Mouse (Mus musculus) liver, embryonic 11.5 days (tissue): Measurements from ENCODE around the gene Naa38. TPM values are rescaled to one million over a fixed set of nuclear protein-coding genes. Genes with fewer than 3 reads are reported as not detected.

Experiments
- ATAC-seq: fragments of 200-750 bp; cut with Nextera tagmentation; replicated peaks from 2 replicates; pipeline ENCODE4 v1.8.0; 2017; ENCODE audit warnings: moderate number of reproducible peaks, mild to moderate bottlenecking, moderate TSS enrichment, moderate library complexity; ENCODE audit not compliant: low FRiP score
- DNase-seq: peaks from one replicate; pipeline ENCODE4 v3.0.0-alpha.2; 2017; ENCODE audit warnings: low spot score
- H3K27ac ChIP-seq: fragments of 300-500 bp; sonication (generic); 2 replicates; pipeline ENCODE4 v1.5.1; 2014; ENCODE audit warnings: mild to moderate bottlenecking, low read depth, low read length, control low read depth
- H3K27me3 ChIP-seq: fragments of 300-500 bp; sonication (generic); replicated peaks from 2 replicates; pipeline ENCODE4 v1.6.1; 2014; ENCODE audit warnings: low read length, mixed read lengths; ENCODE audit not compliant: control insufficient read depth, insufficient read depth
- H3K36me3 ChIP-seq: fragments of 300-500 bp; sonication (generic); 2 replicates; pipeline ENCODE4 v1.6.1; 2014; ENCODE audit warnings: mild to moderate bottlenecking, low read length, moderate library complexity, mixed read lengths; ENCODE audit not compliant: control insufficient read depth, insufficient read depth
- H3K4me1 ChIP-seq: fragments of 300-500 bp; sonication (generic); replicated peaks from 2 replicates; pipeline ENCODE4 v1.6.1; 2014; ENCODE audit warnings: low read length, mixed read lengths; ENCODE audit not compliant: control insufficient read depth, insufficient read depth
- H3K4me2 ChIP-seq: fragments of 300-500 bp; sonication (generic); 2 replicates; pipeline ENCODE4 v1.6.1; 2014; ENCODE audit warnings: mild to moderate bottlenecking, control low read depth, moderate library complexity
- H3K4me3 ChIP-seq: fragments of 300-500 bp; sonication (generic); 2 replicates; pipeline ENCODE4 v1.5.1; 2014; ENCODE audit warnings: low read depth, low read length, control low read depth
- H3K9ac ChIP-seq: fragments of 300-500 bp; sonication (generic); 2 replicates; pipeline ENCODE4 v1.6.1; 2014; ENCODE audit warnings: low read depth, low read length, control low read depth
- H3K9me3 ChIP-seq: fragments of 300-500 bp; sonication (generic); 2 replicates; pipeline ENCODE4 v1.6.1; 2016; ENCODE audit warnings: low read length, inconsistent platforms, mixed read lengths; ENCODE audit not compliant: control insufficient read depth
- WGBS: fragments of 180-500 bp; shearing (Covaris S2); extraction: QIAGEN DNeasy Blood & Tissue Kit; methylation state at CpG from one replicate; pipeline ENCODE4 v1.1.7; 2014; 5-methylcytosine and 5-hydroxymethylcytosine counted together
- polyA plus RNA-seq: library from polyadenylated mRNA; unstranded; fragments of >200 nt; fragmentation: Nextera tagmentation; extraction: Ambion mirVana; gene quantifications from 2 replicates; pipeline ENCODE4 v1.2.1, GENCODE M21; 2014

Gene Naa38
- polyA plus RNA-seq, 1 experiment from 2014 or later = 178 TPM

DNA sequence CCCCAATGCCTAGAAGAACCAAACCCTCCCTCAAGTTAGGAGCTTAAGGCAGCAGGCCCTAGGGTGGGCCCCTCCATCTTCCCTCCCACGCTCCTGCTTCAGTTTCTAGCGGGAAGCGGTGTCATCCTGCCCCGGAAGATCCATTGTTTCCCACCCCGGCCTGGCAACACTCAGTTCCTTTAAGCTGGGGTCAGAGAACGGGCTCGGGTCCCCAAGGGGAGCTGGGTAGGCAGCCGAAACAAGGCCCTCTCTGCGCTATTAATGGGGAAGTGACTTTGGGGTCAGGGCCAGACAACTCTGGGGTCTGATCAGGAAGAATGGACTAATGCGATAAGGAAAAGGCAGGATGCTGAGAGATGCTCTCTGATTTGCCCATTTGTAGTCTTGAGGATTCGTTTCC is 1.5 kb downstream of the Naa38 start:
- peaks cover 22% of the 10 kb centered on the region for H3K36me3 ChIP-seq
- no peaks in the 10 kb centered on the region for H3K9me3 ChIP-seq
- H3K9ac ChIP-seq = peak overlapping the region; percentile 83
- peak overlapping the region; percentile 77 for H3K4me3 ChIP-seq
- no peak for ATAC-seq
- 13% methylated on average over 11 of the region's 11 CpGs for WGBS
- DNase-seq = no peak
- H3K4me1 ChIP-seq = peaks cover 47% of the 10 kb centered on the region
- H3K27ac ChIP-seq = peak overlapping the region; percentile 93; the same call in 1 of the 2 replicates
- no peaks in the 10 kb centered on the region for H3K27me3 ChIP-seq
- H3K4me2 ChIP-seq = peak overlapping the region; percentile 96

DNA sequence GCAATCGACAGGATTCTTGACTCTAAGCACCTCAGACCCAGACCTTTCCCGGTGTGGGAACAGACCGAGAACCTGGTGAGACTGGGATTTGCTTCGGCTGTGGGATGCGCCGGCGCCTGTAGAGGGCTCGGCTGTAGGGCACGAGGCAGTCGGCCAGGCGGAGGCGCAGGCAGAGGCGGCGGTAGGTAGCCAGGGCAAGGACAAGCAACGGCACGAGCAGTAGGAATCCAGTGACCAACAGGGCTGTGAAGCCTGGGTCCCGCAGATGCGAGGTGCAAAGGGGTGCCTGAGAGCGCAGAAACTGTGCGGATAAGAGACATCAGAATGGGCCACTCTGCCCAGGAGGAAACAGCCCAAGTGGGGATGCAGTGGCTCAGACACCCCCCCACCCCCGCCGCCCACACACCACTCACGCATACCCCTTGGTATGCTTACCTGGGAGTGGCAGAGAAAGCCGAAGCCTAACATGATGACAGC is 2.3 kb downstream of the Naa38 start:
- H3K4me3 ChIP-seq = peak overlapping the region; percentile 77
- peak; percentile 66 for DNase-seq
- no peaks in the 10 kb centered on the region for H3K27me3 ChIP-seq

DNA sequence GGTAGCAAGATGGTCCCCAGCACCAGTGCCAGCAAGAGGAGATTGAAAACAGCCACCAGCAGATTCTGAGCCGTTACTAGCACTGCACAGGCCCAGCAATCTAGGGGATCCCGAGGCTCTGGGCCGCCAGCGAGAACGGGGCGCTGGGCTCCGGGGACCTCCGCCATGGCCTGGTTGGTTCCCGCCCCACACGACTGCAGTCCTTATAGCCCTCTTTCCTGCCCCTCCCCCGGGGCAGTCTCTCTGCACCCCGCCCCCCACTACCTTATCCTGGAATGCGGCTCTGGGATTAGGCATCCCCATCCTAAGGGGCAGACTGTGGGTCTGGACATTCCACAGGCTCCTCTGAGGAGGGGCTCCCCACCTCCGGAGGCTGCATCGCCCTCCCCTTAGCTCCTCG is 2.8 kb downstream of the Naa38 start, which contains the start of gene Tmem88:
Gene Tmem88, minus strand, starts transcription at position 176 of the 400 bp plus-strand sequence.
- DNase-seq (no peak), ATAC-seq (no peak)
- Histone ChIP-seq H3K4me3 (peak within 1 kb of the TSS; percentile 77), H3K36me3 (peaks cover 28% of the 10 kb centered on the region), H3K9ac (peak within 1 kb of the TSS; percentile 83), H3K4me2 (peak within 1 kb of the TSS; percentile 96), H3K9me3 (no peaks in the 10 kb centered on the region), H3K27ac (peak within 1 kb of the TSS; percentile 93), H3K4me1 (peaks cover 47% of the 10 kb centered on the region), H3K27me3 (no peaks in the 10 kb centered on the region)
- 11% methylated on average over 16 of the region's 16 CpGs for WGBS

More for the DNA sequence above, 2.3 kb downstream of the Naa38 start:
- ATAC-seq = no peak
- H3K4me2 ChIP-seq = peak overlapping the region; percentile 96
- 14% methylated on average over 24 of the region's 24 CpGs for WGBS
- peak overlapping the region; percentile 93 for H3K27ac ChIP-seq
- peaks cover 28% of the 10 kb centered on the region for H3K36me3 ChIP-seq
- no peaks in the 10 kb centered on the region for H3K9me3 ChIP-seq
- peak overlapping the region; percentile 62 for H3K9ac ChIP-seq
- peaks cover 47% of the 10 kb centered on the region for H3K4me1 ChIP-seq

DNA sequence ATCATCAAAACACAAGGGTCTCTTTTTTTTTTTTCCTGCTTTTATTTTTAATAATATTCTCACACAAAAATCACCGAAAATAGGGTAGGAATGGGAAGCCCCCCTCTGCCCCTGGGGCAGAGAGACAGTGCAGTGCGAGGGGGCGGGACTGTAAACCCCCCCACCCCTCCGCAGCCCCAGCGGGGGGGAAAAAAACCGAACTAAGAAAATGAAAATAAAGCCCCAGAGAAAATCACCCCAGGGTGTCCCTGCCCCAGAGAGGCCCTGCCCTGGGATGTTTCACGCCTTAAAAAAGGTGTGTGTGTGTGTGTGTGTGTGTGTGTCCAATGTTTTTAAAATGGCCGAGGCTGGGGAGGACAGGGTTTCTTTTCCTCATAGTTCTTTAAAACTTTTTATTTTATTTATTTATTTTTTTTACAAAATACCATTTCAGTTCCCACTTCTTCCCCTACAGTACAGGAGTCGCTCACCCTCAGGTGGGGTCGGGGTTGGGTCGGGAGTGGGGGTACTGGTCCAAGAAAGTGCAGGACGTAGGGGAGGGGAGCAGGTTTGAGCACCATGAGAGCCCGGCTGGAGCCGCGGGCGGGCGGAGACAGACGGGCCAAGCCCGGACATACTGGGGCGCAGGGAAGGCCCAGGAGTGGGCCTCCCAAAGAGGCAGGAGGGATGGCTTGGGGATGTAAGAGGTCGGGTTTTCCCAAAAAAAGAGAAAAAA is 3.4 kb downstream of the Naa38 start:
- Histone ChIP-seq H3K4me2 (peak overlapping the region; percentile 96), H3K36me3 (peaks cover 32% of the 10 kb centered on the region), H3K4me3 (peak overlapping the region; percentile 77), H3K9me3 (no peaks in the 10 kb centered on the region), H3K4me1 (peaks cover 47% of the 10 kb centered on the region), H3K27ac (0 out of 2 replicates have a peak overlapping the region, but pooled peaks have one; percentile 46), H3K9ac (peak overlapping the region; percentile 17), H3K27me3 (no peaks in the 10 kb centered on the region)
- DNase-seq (peak; percentile 37), ATAC-seq (no peak)
- 41% methylated on average over 21 of the region's 21 CpGs for WGBS

DNA sequence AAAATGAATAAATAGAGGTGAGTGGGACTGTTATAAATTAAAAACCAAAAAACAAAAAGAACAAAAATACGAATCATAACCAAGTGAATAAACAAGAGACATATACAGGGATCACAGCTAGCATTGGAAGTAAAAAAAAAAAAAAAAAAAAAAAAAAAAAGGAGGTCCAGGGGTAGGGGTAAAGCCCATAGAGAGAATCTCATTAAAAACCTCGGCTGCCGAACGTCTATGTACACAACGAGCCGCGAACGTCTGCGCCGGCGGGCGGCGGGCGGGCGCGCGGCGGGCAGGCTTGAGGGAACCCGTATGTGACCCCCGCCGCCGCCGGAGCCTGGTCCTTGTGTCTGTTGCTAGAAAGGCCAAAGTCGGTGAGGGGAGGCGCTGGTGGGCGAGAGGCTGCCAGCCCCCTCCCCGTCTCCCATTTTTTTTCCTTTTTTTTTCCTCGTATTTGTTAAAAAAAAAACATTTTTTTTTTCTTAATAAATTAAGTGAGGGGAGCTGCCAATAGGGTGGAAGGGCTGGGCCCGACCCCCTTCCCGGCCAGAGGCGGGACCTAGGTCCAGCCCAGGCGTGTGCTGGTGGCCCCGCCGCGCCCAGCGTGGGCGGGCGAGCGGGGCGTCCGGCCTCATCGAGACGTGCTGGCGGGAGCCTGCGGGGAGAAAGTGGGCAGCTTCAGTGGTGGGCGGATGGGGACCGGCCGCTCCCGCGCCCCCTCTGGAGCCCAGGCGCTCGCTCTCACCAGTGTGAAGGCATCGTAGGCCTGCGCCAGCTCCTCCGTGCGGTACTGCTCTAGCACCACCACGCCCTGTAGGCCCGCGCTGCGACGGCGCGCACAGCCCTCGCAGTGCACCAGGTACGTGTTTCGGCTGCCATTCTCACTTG is 4.2 kb downstream of the Naa38 start:
- Histone ChIP-seq H3K4me2 (peak overlapping the region; percentile 96), H3K9me3 (no peaks in the 10 kb centered on the region), H3K27me3 (no peaks in the 10 kb centered on the region), H3K9ac (peak overlapping the region; percentile 34; the same call in 1 of the 2 replicates), H3K27ac (no peak overlapping the region), H3K4me1 (peaks cover 43% of the 10 kb centered on the region), H3K4me3 (0 out of 2 replicates have a peak overlapping the region, but pooled peaks have one; percentile 22), H3K36me3 (peaks cover 38% of the 10 kb centered on the region)
- ATAC-seq = no peak
- DNase-seq = peak; percentile 37
- WGBS = 47% methylated on average over 66 of the region's 66 CpGs

DNA sequence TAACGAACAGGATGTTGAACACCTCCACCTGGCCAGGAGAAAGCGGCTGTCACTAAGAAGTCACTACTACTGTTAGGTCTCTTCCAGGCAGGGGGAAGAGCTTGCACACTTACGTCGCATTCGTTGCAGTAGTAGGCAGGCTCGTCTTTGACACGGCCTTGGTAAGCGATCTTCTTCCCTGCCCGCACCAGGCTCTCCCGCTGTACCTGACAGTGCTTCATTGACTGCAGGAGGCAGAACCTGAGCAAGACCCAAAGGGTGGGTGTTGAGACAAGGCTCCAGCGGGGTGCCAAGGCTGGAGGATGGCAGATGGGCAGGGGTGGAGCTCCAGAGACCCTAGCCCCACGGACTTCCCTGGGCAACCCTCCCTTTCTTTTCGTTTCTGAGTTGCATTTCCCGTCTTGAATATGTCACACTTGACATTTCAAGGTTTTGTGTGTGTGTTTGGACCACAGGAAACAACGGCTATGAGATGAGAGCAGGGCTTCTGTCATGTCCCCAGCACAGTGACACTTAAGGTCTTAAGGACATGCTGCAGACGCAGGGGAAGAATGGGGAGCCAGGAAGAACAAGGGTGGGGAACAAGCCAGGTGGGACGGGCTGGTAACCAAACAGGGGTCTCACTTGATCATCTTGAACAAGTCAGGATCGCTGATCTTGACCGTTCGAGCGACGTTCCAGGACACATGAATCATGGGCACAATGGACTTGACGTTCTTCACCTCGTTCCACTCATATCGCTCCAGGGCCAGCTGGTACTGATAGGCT is 5.0 kb downstream of the Naa38 start:
- H3K4me2 ChIP-seq = peak overlapping the region; percentile 55
- H3K4me1 ChIP-seq = peaks cover 43% of the 10 kb centered on the region
- 79% methylated on average over 25 of the region's 25 CpGs for WGBS
- peak overlapping the region; percentile 34; the same call in 1 of the 2 replicates for H3K9ac ChIP-seq
- peaks cover 46% of the 10 kb centered on the region for H3K36me3 ChIP-seq
- no peaks in the 10 kb centered on the region for H3K9me3 ChIP-seq
- H3K27me3 ChIP-seq = no peaks in the 10 kb centered on the region
- ATAC-seq = no peak
- no peak overlapping the region for H3K27ac ChIP-seq
- 0 out of 2 replicates have a peak overlapping the region, but pooled peaks have one; percentile 22 for H3K4me3 ChIP-seq
- peak; percentile 46 for DNase-seq

DNA sequence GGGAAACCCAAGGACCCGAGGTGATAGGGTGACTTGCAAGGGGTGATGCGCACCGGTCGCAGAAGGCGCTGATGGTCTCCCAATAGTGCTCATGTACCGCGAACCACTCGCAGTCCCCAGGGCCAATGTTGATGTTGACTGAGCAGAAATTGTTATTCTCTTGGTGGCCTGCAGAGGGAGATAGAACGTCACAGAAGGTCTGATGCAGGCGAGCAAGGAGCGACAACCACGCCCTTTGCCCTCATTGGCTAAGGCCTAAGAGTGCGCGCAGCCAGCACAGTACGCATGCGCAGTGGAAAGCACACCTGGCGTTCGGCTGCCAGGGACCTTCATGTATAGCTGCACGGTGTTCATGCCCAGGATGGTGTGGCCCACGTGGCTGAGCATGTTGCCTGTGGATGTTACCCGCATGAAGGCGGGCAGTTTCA is 5.9 kb downstream of the Naa38 start:
- peak; percentile 61 for ATAC-seq
- Histone ChIP-seq H3K4me3 (0 out of 2 replicates have a peak overlapping the region, but pooled peaks have one; percentile 5), H3K9me3 (no peaks in the 10 kb centered on the region), H3K9ac (peak overlapping the region; percentile 15; the same call in 1 of the 2 replicates), H3K36me3 (peaks cover 56% of the 10 kb centered on the region), H3K27me3 (no peaks in the 10 kb centered on the region), H3K27ac (no peak overlapping the region; the same call in 1 of the 2 replicates), H3K4me1 (peaks cover 42% of the 10 kb centered on the region), H3K4me2 (peak overlapping the region; percentile 46)
- WGBS = 24% methylated on average over 22 of the region's 22 CpGs
- DNase-seq = peak; percentile 80

DNA sequence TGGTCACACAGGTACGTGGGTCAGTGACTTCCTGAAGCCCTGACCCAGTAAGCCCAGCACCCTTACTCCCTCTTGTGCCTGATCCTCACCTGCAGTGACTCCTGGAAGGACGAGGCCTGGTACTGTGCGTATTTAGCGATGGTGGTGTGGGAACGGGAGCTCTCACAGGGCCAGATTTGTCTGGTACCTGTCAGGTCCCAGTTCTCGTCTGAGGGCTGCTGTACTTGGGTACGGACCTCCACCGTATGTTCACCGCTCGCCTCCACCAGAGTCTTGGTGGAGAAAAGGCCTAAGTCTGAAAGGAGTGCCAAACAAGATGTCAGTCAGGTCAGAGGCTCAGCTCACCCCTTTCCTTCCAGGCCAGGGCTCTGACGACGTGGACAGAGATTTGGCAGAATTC is 6.7 kb downstream of the Naa38 start:
- no peak overlapping the region for H3K4me3 ChIP-seq
- H3K27me3 ChIP-seq = no peaks in the 10 kb centered on the region
- H3K4me1 ChIP-seq = peaks cover 34% of the 10 kb centered on the region
- no peak overlapping the region for H3K9ac ChIP-seq
- no peak overlapping the region for H3K27ac ChIP-seq
- WGBS = 83% methylated on average over 12 of the region's 12 CpGs
- ATAC-seq (no peak), DNase-seq (no peak)
- peaks cover 59% of the 10 kb centered on the region for H3K36me3 ChIP-seq
- H3K9me3 ChIP-seq = no peaks in the 10 kb centered on the region
- H3K4me2 ChIP-seq = peak overlapping the region; percentile 11; the same call in 1 of the 2 replicates
